Mouse (Mus musculus) stomach, postnatal 0 days (tissue): Measurements from ENCODE around the gene Ltn1. TPM values are rescaled to one million over a fixed set of nuclear protein-coding genes. Genes with fewer than 3 reads are reported as not detected.

Experiments used
- ATAC-seq: fragments of 200-750 bp; cut with Nextera tagmentation; 2 replicates; pipeline ENCODE4 v1.8.0; 2017; ENCODE audit not compliant: low FRiP score, low TSS enrichment
- DNase-seq: peaks from one replicate; pipeline ENCODE4 v3.0.0-alpha.2; 2016; ENCODE audit warnings: low spot score
- H3K27ac ChIP-seq: fragments of 300-500 bp; sonication (generic); replicated peaks from 2 replicates; pipeline ENCODE4 v1.5.1; 2014; ENCODE audit warnings: mild to moderate bottlenecking, control low read depth
- H3K27me3 ChIP-seq: fragments of 300-500 bp; sonication (generic); 2 replicates; pipeline ENCODE4 v1.6.1; 2014; ENCODE audit warnings: low read length; ENCODE audit not compliant: control insufficient read depth, insufficient read depth
- H3K36me3 ChIP-seq: fragments of 300-500 bp; sonication (generic); 2 replicates; pipeline ENCODE4 v1.6.1; 2014; ENCODE audit warnings: low read length, mixed read lengths; ENCODE audit not compliant: control insufficient read depth, insufficient read depth
- H3K4me1 ChIP-seq: fragments of 300-500 bp; sonication (generic); replicated peaks from 2 replicates; pipeline ENCODE4 v1.6.1; 2014; ENCODE audit warnings: antibody characterized with exemption; ENCODE audit not compliant: control insufficient read depth, insufficient read depth
- H3K4me2 ChIP-seq: fragments of 300-500 bp; sonication (generic); replicated peaks from 2 replicates; pipeline ENCODE4 v1.6.1; 2014; ENCODE audit warnings: low read depth, mild to moderate bottlenecking, control low read depth, moderate library complexity
- H3K4me3 ChIP-seq: fragments of 300-500 bp; sonication (generic); 2 replicates; pipeline ENCODE4 v1.5.1; 2014; ENCODE audit warnings: low read depth, low read length, control low read depth
- H3K9ac ChIP-seq: fragments of 300-500 bp; sonication (generic); 2 replicates; pipeline ENCODE4 v1.6.1; 2014; ENCODE audit warnings: mild to moderate bottlenecking, low read length, control low read depth, mixed read lengths
- H3K9me3 ChIP-seq: fragments of 300-500 bp; sonication (generic); 2 replicates; pipeline ENCODE4 v1.6.1; 2016; ENCODE audit warnings: low read length; ENCODE audit not compliant: control insufficient read depth
- CTCF ChIP-seq: IDR thresholded peaks from 2 replicates; pipeline ENCODE4 v1.5.1; 2016; ENCODE audit warnings: antibody characterized with exemption, low read depth, mild to moderate bottlenecking, moderate library complexity
- EP300 ChIP-seq: optimal IDR thresholded peaks from 2 replicates; pipeline ENCODE3; 2016; ENCODE audit warnings: antibody characterized with exemption
- WGBS: fragments of 180-500 bp; shearing (Covaris S2); extraction: QIAGEN DNeasy Blood & Tissue Kit; methylation state at CpG from one replicate; pipeline ENCODE4 v1.1.7; 2014; 5-methylcytosine and 5-hydroxymethylcytosine counted together
- polyA plus RNA-seq: library from polyadenylated mRNA; unstranded; fragments of >200 nt; fragmentation: Nextera tagmentation; extraction: Ambion mirVana; gene quantifications from 2 replicates; pipeline ENCODE4 v1.2.1, GENCODE M21; 2015

Ltn1 gene
- polyA plus RNA-seq, 1 experiment from 2014 or later, result 9.2 TPM

GRCm38 (mm10) chr16:87453226-87453625 lies 20.8 kb upstream of the Ltn1 start:
- 85% methylated on average over 2 of the region's 2 CpGs for WGBS
- Histone ChIP-seq H3K9me3 (no peaks in the 10 kb centered on the region), H3K4me3 (no peak overlapping the region), H3K9ac (no peak overlapping the region), H3K27ac (no peak overlapping the region), H3K4me1 (peaks cover 4% of the 10 kb centered on the region; the same call in 1 of the 2 replicates), H3K36me3 (no peaks in the 10 kb centered on the region), H3K27me3 (no peaks in the 10 kb centered on the region), H3K4me2 (no peak overlapping the region)
- ATAC-seq (no peak), DNase-seq (no peak)
- TF ChIP-seq EP300 (no peak), CTCF (no peak)

GRCm38 (mm10) chr16:87445528-87445927 lies 13.1 kb upstream of the Ltn1 start:
- TF ChIP-seq CTCF, result no peak
- no peak for TF ChIP-seq EP300
- DNase-seq, result no peak
- no peak overlapping the region for H3K9ac ChIP-seq
- WGBS, result 92% methylated on average over 3 of the region's 3 CpGs
- H3K27me3 ChIP-seq, result no peaks in the 10 kb centered on the region
- no peaks in the 10 kb centered on the region for H3K4me1 ChIP-seq
- no peak overlapping the region for H3K4me3 ChIP-seq
- no peak overlapping the region for H3K27ac ChIP-seq
- no peak overlapping the region for H3K4me2 ChIP-seq
- no peak for ATAC-seq
- no peaks in the 10 kb centered on the region for H3K36me3 ChIP-seq
- H3K9me3 ChIP-seq, result no peaks in the 10 kb centered on the region

GRCm38 (mm10) chr16:87445110-87445509 lies 12.7 kb upstream of the Ltn1 start:
- Histone ChIP-seq H3K4me2 (no peak overlapping the region), H3K27me3 (no peaks in the 10 kb centered on the region), H3K4me3 (no peak overlapping the region), H3K9me3 (no peaks in the 10 kb centered on the region), H3K9ac (no peak overlapping the region), H3K36me3 (no peaks in the 10 kb centered on the region), H3K27ac (no peak overlapping the region), H3K4me1 (no peaks in the 10 kb centered on the region)
- ATAC-seq (no peak), DNase-seq (no peak)
- TF ChIP-seq EP300, result no peak

GRCm38 (mm10) chr16:87444071-87444470 lies 11.7 kb upstream of the Ltn1 start:
- no peak overlapping the region for H3K27ac ChIP-seq
- DNase-seq, result no peak
- no peaks in the 10 kb centered on the region for H3K27me3 ChIP-seq
- no peaks in the 10 kb centered on the region for H3K9me3 ChIP-seq
- no peaks in the 10 kb centered on the region for H3K36me3 ChIP-seq
- no peak overlapping the region for H3K4me2 ChIP-seq
- no peak for TF ChIP-seq CTCF
- 71% methylated on average over 1 of the region's 1 CpGs for WGBS
- no peak overlapping the region for H3K4me3 ChIP-seq
- no peak overlapping the region for H3K9ac ChIP-seq
- H3K4me1 ChIP-seq, result no peaks in the 10 kb centered on the region; the same call in 1 of the 2 replicates
- ATAC-seq, result no peak

- Histone ChIP-seq H3K36me3 (no peaks in the 10 kb centered on the region), H3K9me3 (no peaks in the 10 kb centered on the region), H3K9ac (no peak overlapping the region), H3K27ac (no peak overlapping the region), H3K4me3 (no peak overlapping the region), H3K4me1 (no peaks in the 10 kb centered on the region; the same call in 1 of the 2 replicates), H3K27me3 (no peaks in the 10 kb centered on the region), H3K4me2 (no peak overlapping the region)
- ATAC-seq (peak; percentile 35; the same call in 1 of the 2 replicates), DNase-seq (no peak)
- no peak for TF ChIP-seq CTCF
- TF ChIP-seq EP300, result no peak
Measured at GRCm38 (mm10) chr16:87443245-87443644, 10.8 kb upstream of the Ltn1 start.

- Histone ChIP-seq H3K9me3 (no peaks in the 10 kb centered on the region), H3K4me2 (no peak overlapping the region), H3K27ac (no peak overlapping the region), H3K9ac (no peak overlapping the region), H3K4me3 (no peak overlapping the region), H3K27me3 (no peaks in the 10 kb centered on the region), H3K4me1 (no peaks in the 10 kb centered on the region; the same call in 1 of the 2 replicates), H3K36me3 (no peaks in the 10 kb centered on the region)
- DNase-seq (no peak), ATAC-seq (no peak)
- 28% methylated on average over 5 of the region's 5 CpGs for WGBS
- TF ChIP-seq EP300 (no peak), CTCF (no peak)
Measured at GRCm38 (mm10) chr16:87442291-87442690, 9.9 kb upstream of the Ltn1 start.
